Mouse (Mus musculus) lung, embryonic 15.5 days (tissue): ENCODE measurements around the gene Trim41. TPM values are rescaled to one million over a fixed set of nuclear protein-coding genes. Genes with fewer than 3 reads are reported as not detected.
A peak's percentile ranks its signal among the peaks of the same experiment; 100 is the strongest.

Source experiments
- ATAC-seq: fragments of 200-750 bp; cut with Nextera tagmentation; 2 replicates; pipeline ENCODE4 v1.8.0; 2017; ENCODE audit warnings: moderate number of reproducible peaks, borderline replicate concordance; ENCODE audit not compliant: low FRiP score, low TSS enrichment; ENCODE audit errors: extremely low read depth
- H3K27ac ChIP-seq: fragments of 300-500 bp; sonication (generic); 2 replicates; pipeline ENCODE4 v1.5.1; 2015; ENCODE audit warnings: moderate library complexity, mild to moderate bottlenecking, inconsistent platforms
- H3K27me3 ChIP-seq: fragments of 300-500 bp; sonication (generic); 2 replicates; pipeline ENCODE4 v1.6.1; 2015; ENCODE audit warnings: inconsistent platforms
- H3K36me3 ChIP-seq: fragments of 300-500 bp; sonication (generic); 2 replicates; pipeline ENCODE4 v1.6.1; 2015; ENCODE audit warnings: inconsistent platforms
- H3K4me1 ChIP-seq: fragments of 300-500 bp; sonication (generic); 2 replicates; pipeline ENCODE4 v1.6.1; 2015; ENCODE audit warnings: inconsistent platforms
- H3K4me2 ChIP-seq: fragments of 300-500 bp; sonication (generic); 2 replicates; pipeline ENCODE4 v1.6.1; 2015; ENCODE audit warnings: inconsistent platforms, mild to moderate bottlenecking, moderate library complexity
- H3K4me3 ChIP-seq: fragments of 300-500 bp; sonication (generic); 2 replicates; pipeline ENCODE4 v1.5.1; 2015; ENCODE audit warnings: mild to moderate bottlenecking, inconsistent platforms
- H3K9ac ChIP-seq: fragments of 300-500 bp; sonication (generic); 2 replicates; pipeline ENCODE4 v1.6.1; 2015; ENCODE audit warnings: inconsistent platforms
- H3K9me3 ChIP-seq: fragments of 300-500 bp; sonication (generic); 2 replicates; pipeline ENCODE4 v1.6.1; 2016; ENCODE audit warnings: inconsistent platforms
- WGBS: fragments of 180-500 bp; shearing (Covaris S2); methylation state at CpG from one replicate; pipeline ENCODE4 v1.1.7; 2015; 5-methylcytosine and 5-hydroxymethylcytosine counted together
- polyA plus RNA-seq: library from polyadenylated mRNA; unstranded; fragments of >200 nt; fragmentation: Nextera tagmentation; extraction: Ambion mirVana; gene quantifications from 2 replicates; pipeline ENCODE4 v1.2.1, GENCODE M21; 2015

Trim41 gene
- polyA plus RNA-seq, 1 experiment from 2014 or later, result 5.7 TPM

- 36% methylated on average over 7 of the region's 7 CpGs for WGBS
- Histone ChIP-seq H3K4me1 (no peaks in the 10 kb centered on the region), H3K9me3 (no peaks in the 10 kb centered on the region), H3K36me3 (no peaks in the 10 kb centered on the region), H3K9ac (no peak overlapping the region), H3K27ac (no peak overlapping the region), H3K27me3 (no peaks in the 10 kb centered on the region), H3K4me2 (no peak overlapping the region), H3K4me3 (no peak overlapping the region)
- no peak for ATAC-seq
Measured at GRCm38 (mm10) chr11:48779450-48779849, 37.7 kb downstream of the Trim41 start.

- H3K4me2 ChIP-seq, result no peak overlapping the region
- no peak overlapping the region for H3K9ac ChIP-seq
- no peaks in the 10 kb centered on the region for H3K4me1 ChIP-seq
- no peak for ATAC-seq
- no peaks in the 10 kb centered on the region for H3K9me3 ChIP-seq
- no peak overlapping the region for H3K4me3 ChIP-seq
- no peaks in the 10 kb centered on the region for H3K36me3 ChIP-seq
- 76% methylated on average over 9 of the region's 9 CpGs for WGBS
- H3K27me3 ChIP-seq, result no peaks in the 10 kb centered on the region
- H3K27ac ChIP-seq, result no peak overlapping the region
Measured at GRCm38 (mm10) chr11:48777303-48777702, 39.9 kb downstream of the Trim41 start.

GRCm38 (mm10) chr11:48776664-48777063 is 40.5 kb downstream of the Trim41 start:
- Histone ChIP-seq H3K4me2 (no peak overlapping the region), H3K9ac (no peak overlapping the region), H3K4me1 (no peaks in the 10 kb centered on the region), H3K27me3 (no peaks in the 10 kb centered on the region), H3K4me3 (no peak overlapping the region), H3K36me3 (no peaks in the 10 kb centered on the region), H3K9me3 (no peaks in the 10 kb centered on the region), H3K27ac (no peak overlapping the region)
- 42% methylated on average over 9 of the region's 9 CpGs for WGBS
- no peak for ATAC-seq

GRCm38 (mm10) chr11:48775483-48775882 is 41.7 kb downstream of the Trim41 start:
- no peak overlapping the region for H3K4me2 ChIP-seq
- no peak overlapping the region for H3K4me3 ChIP-seq
- H3K9ac ChIP-seq, result no peak overlapping the region
- no peaks in the 10 kb centered on the region for H3K4me1 ChIP-seq
- H3K36me3 ChIP-seq, result no peaks in the 10 kb centered on the region
- WGBS, result under 1% methylated on average over 7 of the region's 7 CpGs
- H3K9me3 ChIP-seq, result no peaks in the 10 kb centered on the region
- peak; percentile 36; the same call in 1 of the 2 replicates for ATAC-seq
- H3K27ac ChIP-seq, result no peak overlapping the region
- no peaks in the 10 kb centered on the region for H3K27me3 ChIP-seq

GRCm38 (mm10) chr11:48774443-48775298 is 42.5 kb downstream of the Trim41 start:
- no peak overlapping the region for H3K4me3 ChIP-seq
- no peak overlapping the region for H3K9ac ChIP-seq
- no peaks in the 10 kb centered on the region for H3K36me3 ChIP-seq
- no peaks in the 10 kb centered on the region for H3K27me3 ChIP-seq
- H3K4me2 ChIP-seq, result peak overlapping the region; percentile 34; the same call in 1 of the 2 replicates
- H3K4me1 ChIP-seq, result no peaks in the 10 kb centered on the region
- WGBS, result 31% methylated on average over 17 of the region's 17 CpGs
- H3K9me3 ChIP-seq, result no peaks in the 10 kb centered on the region
- H3K27ac ChIP-seq, result no peak overlapping the region
- ATAC-seq, result no peak

- H3K27me3 ChIP-seq, result no peaks in the 10 kb centered on the region
- H3K4me3 ChIP-seq, result no peak overlapping the region
- H3K36me3 ChIP-seq, result no peaks in the 10 kb centered on the region
- H3K27ac ChIP-seq, result no peak overlapping the region
- H3K4me1 ChIP-seq, result no peaks in the 10 kb centered on the region
- no peak overlapping the region for H3K9ac ChIP-seq
- ATAC-seq, result no peak
- no peaks in the 10 kb centered on the region for H3K9me3 ChIP-seq
- no peak overlapping the region for H3K4me2 ChIP-seq
- 3% methylated on average over 2 of the region's 2 CpGs for WGBS
Measured at GRCm38 (mm10) chr11:48771691-48772090, 45.5 kb downstream of the Trim41 start.

- Histone ChIP-seq H3K27ac (no peak overlapping the region), H3K4me3 (no peak overlapping the region), H3K36me3 (no peaks in the 10 kb centered on the region), H3K9me3 (no peaks in the 10 kb centered on the region), H3K9ac (no peak overlapping the region), H3K4me2 (no peak overlapping the region), H3K27me3 (no peaks in the 10 kb centered on the region), H3K4me1 (no peaks in the 10 kb centered on the region)
- 79% methylated on average over 14 of the region's 14 CpGs for WGBS
- ATAC-seq, result no peak
Measured at GRCm38 (mm10) chr11:48767195-48767876, 49.8 kb downstream of the Trim41 start.

- no peak overlapping the region for H3K4me2 ChIP-seq
- 92% methylated on average over 9 of the region's 9 CpGs for WGBS
- H3K36me3 ChIP-seq, result no peaks in the 10 kb centered on the region
- H3K9me3 ChIP-seq, result no peaks in the 10 kb centered on the region
- no peak overlapping the region for H3K4me3 ChIP-seq
- no peaks in the 10 kb centered on the region for H3K27me3 ChIP-seq
- ATAC-seq, result no peak
- no peak overlapping the region for H3K27ac ChIP-seq
- H3K4me1 ChIP-seq, result no peaks in the 10 kb centered on the region
- H3K9ac ChIP-seq, result no peak overlapping the region
Measured at GRCm38 (mm10) chr11:48764119-48764518, 53.0 kb downstream of the Trim41 start.

- Histone ChIP-seq H3K9ac (no peak overlapping the region), H3K27me3 (no peaks in the 10 kb centered on the region), H3K27ac (no peak overlapping the region), H3K36me3 (no peaks in the 10 kb centered on the region), H3K4me1 (no peaks in the 10 kb centered on the region), H3K4me3 (no peak overlapping the region), H3K9me3 (no peaks in the 10 kb centered on the region), H3K4me2 (no peak overlapping the region)
- whole genome bisulfite sequencing, result 83% methylated on average over 8 of the region's 8 CpGs
- ATAC-seq, result no peak
Measured at GRCm38 (mm10) chr11:48759021-48759420, 58.1 kb downstream of the Trim41 start.

Other genes with a start within 250 kb of the Trim41 start
- 699 and 713 TPM in 2 replicates for gene Rack1, start 17.0 kb downstream of the Trim41 start, polyA plus RNA-seq
- gene Trim7, start 8.8 kb upstream of the Trim41 start, polyA plus RNA-seq, result 0.54 and 1.1 TPM in 2 replicates
- gene Gm12184, start 9.3 kb upstream of the Trim41 start, polyA plus RNA-seq, result 3.0 and 8.2 TPM in 2 replicates
- gene Irgm1, start 54.3 kb upstream of the Trim41 start, polyA plus RNA-seq, result 9.6 and 11.8 TPM in 2 replicates
- 0.25 and 0.30 TPM in 2 replicates for gene Gm5431, start 84.9 kb upstream of the Trim41 start, polyA plus RNA-seq
- gene Psme2b, start 128.8 kb upstream of the Trim41 start, polyA plus RNA-seq, result 2.3 and 2.8 TPM in 2 replicates
- gene Olfr56, start 161.5 kb upstream of the Trim41 start, polyA plus RNA-seq, result 0.05 TPM in 1 of 2 replicates, not detected in the other
- 0.45 and 0.69 TPM in 2 replicates for gene 9930111J21Rik1, start 162.0 kb upstream of the Trim41 start, polyA plus RNA-seq
- gene Gm12185, start 174.9 kb upstream of the Trim41 start, polyA plus RNA-seq, result 0.05 TPM in 1 of 2 replicates, not detected in the other
- gene Tgtp1, start 176.8 kb upstream of the Trim41 start, polyA plus RNA-seq, result 0.52 and 2.0 TPM in 2 replicates
- 0.55 and 1.1 TPM in 2 replicates for gene 9930111J21Rik2, start 233.9 kb upstream of the Trim41 start, polyA plus RNA-seq
- 0.72 and 1.3 TPM in 2 replicates for gene Tgtp2, start 246.9 kb upstream of the Trim41 start, polyA plus RNA-seq